Mouse (Mus musculus) layer of hippocampus, adult 8-10 months (tissue): ENCODE results near the gene Scgb2b20. TPM values are rescaled to one million over a fixed set of nuclear protein-coding genes. Genes with fewer than 3 reads are reported as not detected.
"Not testable (repeated sequence)": the region's sequence is repeated elsewhere in the genome, so short reads cannot be mapped to it uniquely, and the experiment has no call there.

Source experiments
- DNase-seq, 2 experiments: peaks; one replicate each; pipeline ENCODE4 v3.0.0; 2022; ENCODE audit warnings: low spot score in 2 of 2
- total RNA-seq, 4 experiments: library from RNA; stranded (reverse); gene quantifications; 2 replicates each; pipeline ENCODE4 v1.2.4; 2022

The Scgb2b20 gene
- not detected for total RNA-seq

GRCm38 (mm10) chr7:33366222-33366621 lies at the start of gene Scgb2b20:
Gene Scgb2b20 (minus strand): TSS chr7:33366322.
- DNase-seq = not testable (repeated sequence)

- not testable (repeated sequence) for DNase-seq
Observed at GRCm38 (mm10) chr7:33409681-33410080, 43.6 kb upstream of the Scgb2b20 start.

- no peak for DNase-seq
Observed at GRCm38 (mm10) chr7:33401650-33402049, 35.5 kb upstream of the Scgb2b20 start.

GRCm38 (mm10) chr7:33399749-33400148 lies 33.6 kb upstream of the Scgb2b20 start:
- DNase-seq = not testable (repeated sequence)

GRCm38 (mm10) chr7:33372934-33373333 lies 6.8 kb upstream of the Scgb2b20 start, which contains the start of gene Scgb1b20:
Gene Scgb1b20 (plus strand): TSS chr7:33373234.
- DNase-seq = not testable (repeated sequence)

Other genes with a start within 250 kb of the Scgb2b20 start
- not detected for gene Scgb2b18, start 192.5 kb downstream of the Scgb2b20 start, total RNA-seq
- gene Scgb1b18, start 180.8 kb downstream of the Scgb2b20 start, total RNA-seq = not detected
- gene Scgb2b19, start 86.0 kb downstream of the Scgb2b20 start, total RNA-seq = not detected
- gene Scgb1b19, start 79.0 kb downstream of the Scgb2b20 start, total RNA-seq = not detected
- gene Scgb1b20, start 6.9 kb upstream of the Scgb2b20 start, total RNA-seq = not detected
- not detected for gene Scgb2b21, start 154.1 kb upstream of the Scgb2b20 start, total RNA-seq